Mouse (Mus musculus): ENCODE data around the gene Pex19.

Gene Pex19

GRCm38 (mm10) chr1:172134072-172134471, 7.5 kb downstream of the Pex19 start:
- no peak for DNase-seq

- DNase-seq: no peak
Observed at GRCm38 (mm10) chr1:172140160-172140559, 13.6 kb downstream of the Pex19 start.

DNA sequence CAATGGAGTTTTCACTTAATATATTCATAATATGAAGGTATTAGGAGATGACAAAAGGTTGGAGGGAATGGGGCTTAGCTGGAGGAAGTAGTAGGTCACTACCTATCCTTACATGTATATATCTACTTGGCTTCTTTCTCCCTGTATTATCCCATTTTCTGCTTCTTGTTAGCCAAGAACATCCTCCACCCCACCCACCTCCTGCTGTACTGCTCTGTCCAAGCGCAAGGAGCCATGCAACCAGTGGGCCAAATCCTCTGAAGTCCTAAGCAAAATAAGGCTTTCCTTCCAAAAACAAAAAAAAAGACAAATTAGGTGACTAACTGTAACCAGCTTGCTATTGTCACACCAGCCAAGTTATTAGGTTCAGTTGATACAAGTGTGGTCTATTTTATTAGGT, 14.3 kb downstream of the Pex19 start:
- DNase-seq: no peak

DNA sequence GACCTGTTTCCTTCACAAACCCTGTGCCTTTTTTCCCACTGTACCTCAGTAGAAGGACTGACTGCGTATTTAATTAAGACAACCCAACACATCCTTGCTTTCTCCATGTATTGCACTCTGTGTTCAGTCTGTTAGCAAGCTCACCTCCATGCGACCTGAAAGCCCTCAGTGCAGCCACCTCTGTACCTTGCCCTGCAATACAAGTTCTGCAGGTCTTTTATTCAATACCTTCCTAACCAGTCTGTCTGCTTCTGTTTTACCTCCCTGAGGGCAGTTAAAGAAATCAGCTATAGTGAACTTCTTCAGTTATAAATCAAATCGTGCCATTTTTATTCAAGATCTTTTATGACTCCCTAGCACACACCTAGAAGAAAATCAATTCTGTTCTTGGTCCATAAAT, 15.0 kb downstream of the Pex19 start:
- DNase-seq: no peak

DNA sequence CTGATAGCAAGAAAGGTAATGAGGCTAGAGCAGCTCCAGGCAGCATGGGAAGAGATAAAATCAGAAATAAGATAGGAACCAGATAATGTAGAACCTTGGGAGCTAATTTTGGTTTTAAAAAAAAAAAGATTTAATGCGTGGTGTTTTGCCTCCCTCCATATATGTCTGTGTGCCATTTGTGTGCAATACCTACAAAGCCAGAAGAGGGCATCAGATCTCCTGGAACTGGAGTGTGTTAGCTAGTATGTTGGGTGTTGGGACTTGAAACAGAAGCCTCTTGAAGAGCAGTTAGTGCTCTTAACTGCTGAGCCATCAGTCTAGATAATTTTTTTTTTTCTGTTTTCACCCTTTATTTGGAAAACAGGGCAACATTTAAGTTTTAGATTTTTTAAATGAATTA, 17.0 kb downstream of the Pex19 start:
- peak; percentile 70 to 76 for DNase-seq

GRCm38 (mm10) chr1:172147835-172148278, 21.3 kb downstream of the Pex19 start, which contains the start of gene Dcaf8:
Dcaf8 (plus strand) TSS chr1:172148084.
- DNase-seq: peak; percentile 97

DNA sequence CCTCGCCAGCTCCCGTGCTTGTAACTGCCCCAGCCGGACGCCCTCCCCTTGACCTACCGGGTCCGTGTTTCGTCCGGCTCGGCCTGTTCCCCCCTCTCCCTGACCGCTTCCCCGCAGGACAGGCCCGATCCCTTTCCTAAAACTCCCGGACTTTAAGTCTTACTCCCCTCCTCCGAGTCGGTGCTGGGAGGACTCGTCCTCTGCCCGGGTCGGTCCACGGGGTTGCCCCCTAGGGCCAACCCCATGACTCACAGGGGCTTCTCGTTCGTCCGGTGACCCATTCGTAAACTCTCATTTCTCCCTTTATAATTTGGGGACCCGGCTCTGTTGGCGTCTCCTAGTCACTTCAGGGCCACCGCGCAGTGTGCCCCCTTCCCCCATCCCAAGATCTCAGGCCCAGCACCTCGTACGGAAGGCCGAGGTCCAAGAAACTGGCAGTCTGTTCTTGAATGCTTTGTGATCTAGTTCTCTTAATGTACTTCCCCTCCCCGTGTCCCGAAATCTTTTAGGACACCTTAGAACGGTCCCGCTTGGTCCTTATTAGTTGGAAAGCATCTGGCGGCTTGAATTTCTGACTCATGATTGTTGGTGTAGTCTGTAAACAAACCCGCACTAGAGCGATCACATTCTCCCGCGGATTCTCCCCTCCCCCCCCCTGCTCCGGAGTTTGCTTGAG, 21.9 kb downstream of the Pex19 start:
- DNase-seq: peak; percentile 53 to 59

DNA sequence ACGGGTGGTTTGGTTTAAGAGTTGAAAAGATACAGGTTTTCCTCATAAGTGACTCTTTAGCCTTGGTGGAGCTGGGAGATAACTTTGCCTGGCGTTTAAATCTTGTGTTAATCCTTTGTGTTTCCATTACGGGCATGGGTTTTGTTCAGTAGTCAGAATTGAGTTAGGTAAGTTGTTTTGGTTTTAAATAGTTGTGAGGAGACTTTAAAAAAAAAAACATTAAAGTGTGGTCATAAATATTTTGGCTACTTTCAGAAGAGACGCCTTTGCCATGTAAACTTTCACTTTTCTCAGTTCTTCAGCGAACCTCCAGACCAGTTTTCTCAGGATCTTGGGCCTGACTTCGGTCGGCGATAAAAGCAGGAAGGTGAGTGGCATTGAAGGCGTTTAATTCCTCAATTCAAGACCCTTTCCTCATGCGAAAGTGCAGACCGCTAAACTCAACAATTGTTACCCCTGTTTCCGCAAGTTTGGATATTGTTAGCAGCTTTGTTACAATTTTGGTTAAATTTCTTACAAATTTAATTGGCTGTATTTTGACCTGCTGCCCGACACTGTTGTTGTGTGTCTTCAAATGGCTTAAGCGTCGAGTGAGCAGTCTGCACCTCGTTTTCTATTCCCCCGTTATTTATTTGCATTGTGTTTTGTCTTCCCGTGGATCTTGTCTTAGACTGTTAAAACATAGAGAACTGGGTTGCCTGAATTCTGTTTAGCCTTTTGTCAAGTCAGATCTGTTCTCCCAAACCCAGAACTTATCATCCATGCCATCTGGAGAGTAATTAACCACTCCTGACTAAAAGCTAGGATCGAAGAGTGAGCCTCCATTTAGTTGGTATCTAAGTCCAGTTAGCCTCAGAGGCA, 22.6 kb downstream of the Pex19 start:
- DNase-seq: no peak

DNA sequence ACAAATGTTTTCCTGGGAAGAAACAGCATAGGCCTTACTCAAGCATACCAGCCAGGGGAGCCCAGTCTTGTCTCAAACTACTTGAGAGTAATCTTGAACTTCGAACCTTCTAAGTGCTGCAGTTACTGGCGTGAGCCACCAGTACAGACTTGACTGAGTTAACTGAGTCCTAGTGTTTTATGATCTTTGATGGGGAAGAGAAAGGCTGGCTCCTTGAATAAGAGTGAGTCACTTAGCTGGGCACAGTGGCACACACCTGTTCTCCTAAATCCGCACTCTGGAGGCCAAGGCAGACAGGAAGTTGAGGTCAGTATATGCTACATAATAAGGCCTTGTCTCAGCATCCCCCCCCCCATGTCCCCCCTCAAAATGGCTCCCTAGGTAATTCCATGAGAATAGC, 28.0 kb downstream of the Pex19 start:
- no peak for DNase-seq

GRCm38 (mm10) chr1:172155518-172155917, 29.0 kb downstream of the Pex19 start:
- no peak for DNase-seq

GRCm38 (mm10) chr1:172159970-172160369, 33.4 kb downstream of the Pex19 start:
- no peak for DNase-seq

DNA sequence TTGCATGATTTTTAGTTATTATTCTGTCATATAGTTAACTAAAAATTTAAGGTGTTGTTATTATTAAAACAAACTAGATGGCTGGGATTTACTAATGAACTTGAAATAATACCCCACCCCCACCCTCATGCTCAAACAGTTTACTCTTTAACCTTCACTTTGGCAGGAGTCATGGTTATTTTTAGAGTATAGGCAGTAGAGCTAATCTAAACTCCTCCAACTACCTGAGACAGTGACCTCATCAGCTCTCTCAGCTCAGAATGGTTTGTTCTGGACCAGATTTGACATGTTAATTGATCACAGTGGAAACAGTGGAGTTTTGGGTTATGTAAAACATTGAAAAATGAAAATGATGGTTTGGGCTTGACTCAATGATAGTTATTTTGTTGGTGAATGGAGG, 34.0 kb downstream of the Pex19 start:
- no peak for DNase-seq

DNA sequence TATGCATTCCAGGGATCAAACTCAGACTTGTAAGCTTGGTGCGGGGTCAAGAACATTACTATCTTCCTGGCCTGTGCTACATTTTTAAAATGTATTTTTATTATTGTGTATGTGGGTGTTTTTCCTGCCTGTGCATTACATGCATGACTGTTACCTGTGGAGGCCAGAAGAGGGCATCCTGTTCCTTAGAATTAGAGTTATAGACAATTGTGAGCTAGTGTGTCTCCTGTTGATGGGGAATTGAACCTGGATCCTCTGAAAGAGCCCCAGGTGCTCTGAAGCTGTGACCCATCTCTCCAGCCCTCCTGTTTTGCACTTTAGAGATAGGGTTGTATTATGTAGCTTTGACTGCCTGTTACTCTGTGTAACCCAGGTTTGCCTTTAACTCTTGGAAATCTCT, 35.5 kb downstream of the Pex19 start:
- peak; percentile 60 to 62 for DNase-seq

- DNase-seq: no peak
Observed at GRCm38 (mm10) chr1:172162959-172163358, 36.4 kb downstream of the Pex19 start.

- no peak for DNase-seq
Observed at GRCm38 (mm10) chr1:172167911-172168310, 41.4 kb downstream of the Pex19 start.

DNA sequence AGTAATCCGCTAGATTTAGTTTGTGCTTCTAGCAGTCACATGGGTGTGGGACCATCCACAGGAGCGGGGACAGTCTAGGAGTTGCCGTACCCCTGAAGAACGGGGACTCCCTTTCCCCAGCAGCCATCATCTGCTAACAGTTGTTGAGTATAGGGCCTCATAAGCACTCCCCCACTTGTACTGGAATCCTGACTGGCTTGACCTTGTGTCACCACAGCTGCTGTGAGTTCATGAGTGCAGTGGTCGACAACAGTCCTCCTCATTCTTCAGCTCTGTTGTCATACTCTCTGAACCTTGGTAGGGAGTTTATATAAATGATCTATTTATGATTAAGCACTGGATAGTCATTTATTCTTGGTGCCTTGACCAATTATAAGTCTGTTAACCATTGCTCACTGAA, 43.3 kb downstream of the Pex19 start:
- no peak for DNase-seq

GRCm38 (mm10) chr1:172172381-172172780, 45.8 kb downstream of the Pex19 start:
- no peak for DNase-seq

DNA sequence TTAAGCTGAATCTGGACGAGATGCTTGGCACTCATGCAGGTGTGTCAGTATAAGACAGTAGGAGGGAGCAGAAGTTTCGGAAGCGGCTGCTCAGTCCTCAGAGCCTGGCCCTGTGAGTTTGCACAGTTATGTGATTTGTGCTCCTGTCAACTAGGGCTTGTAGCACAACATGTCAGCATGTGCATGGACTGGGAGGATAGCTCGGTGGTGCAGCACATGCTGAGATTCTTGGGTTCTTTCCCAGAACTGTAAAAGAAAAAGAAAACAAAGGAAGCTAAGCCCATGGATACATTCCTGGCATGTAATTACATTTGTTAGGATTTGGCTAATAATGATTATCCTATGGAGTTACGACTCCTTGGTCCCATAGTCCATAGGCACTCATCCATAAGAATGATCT, 46.6 kb downstream of the Pex19 start:
- no peak for DNase-seq

DNA sequence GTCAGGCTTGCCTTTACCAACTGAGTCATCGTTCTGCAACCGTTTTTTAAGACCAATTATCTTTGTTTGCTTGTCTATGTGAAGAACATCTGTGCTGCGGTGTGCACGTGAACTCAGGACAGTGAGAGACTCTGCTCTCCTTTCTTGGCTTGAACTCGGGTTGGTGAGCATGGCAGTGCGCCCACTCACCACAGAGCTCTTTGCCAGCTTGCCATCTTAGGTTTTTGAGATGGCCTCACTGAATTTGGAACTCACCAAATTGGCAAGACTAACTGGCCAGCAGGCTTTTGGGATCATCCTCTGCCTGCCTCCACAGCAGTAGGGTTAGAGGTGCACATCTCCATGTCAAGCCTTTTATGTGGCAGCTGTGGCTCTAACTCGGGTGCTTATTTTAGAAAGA, 51.2 kb downstream of the Pex19 start:
- DNase-seq: peak in 1 of 2 experiments; percentile 36

GRCm38 (mm10) chr1:172179102-172179501, 52.5 kb downstream of the Pex19 start:
- DNase-seq: peak; percentile 41 to 46

- DNase-seq: no peak
Observed at GRCm38 (mm10) chr1:172180881-172181280, 54.3 kb downstream of the Pex19 start.

DNA sequence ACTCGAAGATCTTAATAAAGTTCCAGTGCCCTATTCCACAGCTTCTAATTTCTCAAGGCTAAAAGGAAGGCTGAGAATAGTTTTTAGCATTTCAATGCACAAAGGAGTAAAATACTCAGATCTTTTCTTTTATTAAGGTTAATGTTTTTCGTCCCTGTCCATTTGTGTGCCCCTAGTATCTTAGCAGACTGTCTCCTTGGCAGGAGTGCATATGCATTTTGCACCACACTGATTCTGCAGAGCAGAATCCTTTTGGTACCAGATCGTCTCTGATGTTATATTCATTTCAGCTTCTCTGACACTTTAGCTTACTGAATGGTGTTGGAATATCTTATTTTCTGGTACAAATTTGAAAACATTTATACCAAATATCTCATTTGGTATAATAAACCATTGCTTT, 55.2 kb downstream of the Pex19 start:
- DNase-seq: no peak

- no peak for DNase-seq
Observed at GRCm38 (mm10) chr1:172183056-172183455, 56.5 kb downstream of the Pex19 start.

- no peak for DNase-seq
Observed at GRCm38 (mm10) chr1:172183915-172184314, 57.4 kb downstream of the Pex19 start.

Data from cerebellum, postnatal 14 days (tissue).